Mouse (Mus musculus) CH12F3 (cell line): ENCODE results near the gene Tom1l2.

ENCODE experiments used
- in situ Hi-C: fragments of 300-500 bp; cut with MboI; formaldehyde crosslinking; loops from 2 replicates; pipeline ENCODE4 v1.14.3; 2020; ENCODE audit warnings: low sequenced_read_pairs

Gene Tom1l2

GRCm38 (mm10) chr11:60233235-60233634 is 119.5 kb downstream of the Tom1l2 start:
- in situ Hi-C loops = no loop called here

- in situ Hi-C loops = no loop called here
Measured at GRCm38 (mm10) chr11:60232441-60233058, 120.2 kb downstream of the Tom1l2 start.

- in situ Hi-C loops = no loop called here
Measured at GRCm38 (mm10) chr11:60231951-60232350, 120.8 kb downstream of the Tom1l2 start.

- in situ Hi-C loops = no loop called here
Measured at GRCm38 (mm10) chr11:60231326-60231725, 121.4 kb downstream of the Tom1l2 start.

GRCm38 (mm10) chr11:60230512-60230911 is 122.2 kb downstream of the Tom1l2 start:
- in situ Hi-C loops = no loop called here

GRCm38 (mm10) chr11:60229821-60230220 is 122.9 kb downstream of the Tom1l2 start:
- in situ Hi-C loops = no loop called here

GRCm38 (mm10) chr11:60228525-60228924 is 124.2 kb downstream of the Tom1l2 start:
- in situ Hi-C loops = no loop called here

GRCm38 (mm10) chr11:60225874-60226273 is 126.8 kb downstream of the Tom1l2 start:
- in situ Hi-C loops = no loop called here

GRCm38 (mm10) chr11:60224676-60225075 is 128.0 kb downstream of the Tom1l2 start:
- in situ Hi-C loops = no loop called here

GRCm38 (mm10) chr11:60222469-60223236 is 130.1 kb downstream of the Tom1l2 start, which contains the start of gene Srebf1:
Gene Srebf1, minus strand, starts transcription at chr11:60222581.
- in situ Hi-C loops = no loop called here

GRCm38 (mm10) chr11:60222085-60222468 is 130.6 kb downstream of the Tom1l2 start:
- in situ Hi-C loops = no loop called here

- in situ Hi-C loops = no loop called here
Measured at GRCm38 (mm10) chr11:60221425-60221824, 131.3 kb downstream of the Tom1l2 start.

GRCm38 (mm10) chr11:60220291-60220804 is 132.4 kb downstream of the Tom1l2 start:
- in situ Hi-C loops = no loop called here

- in situ Hi-C loops = no loop called here
Measured at GRCm38 (mm10) chr11:60219609-60220008, 133.1 kb downstream of the Tom1l2 start.

- in situ Hi-C loops = no loop called here
Measured at GRCm38 (mm10) chr11:60217467-60217866, 135.2 kb downstream of the Tom1l2 start.

- in situ Hi-C loops = no loop called here
Measured at GRCm38 (mm10) chr11:60216671-60217070, 136.0 kb downstream of the Tom1l2 start.

- in situ Hi-C loops = no loop called here
Measured at GRCm38 (mm10) chr11:60213266-60213665, 139.4 kb downstream of the Tom1l2 start.

GRCm38 (mm10) chr11:60211761-60212160 is 140.9 kb downstream of the Tom1l2 start:
- in situ Hi-C loops = no loop called here

- in situ Hi-C loops = no loop called here
Measured at GRCm38 (mm10) chr11:60211152-60211551, 141.6 kb downstream of the Tom1l2 start.

- in situ Hi-C loops = no loop called here
Measured at GRCm38 (mm10) chr11:60210305-60210724, 142.4 kb downstream of the Tom1l2 start.

- in situ Hi-C loops = no loop called here
Measured at GRCm38 (mm10) chr11:60209933-60210249, 142.8 kb downstream of the Tom1l2 start.

GRCm38 (mm10) chr11:60209217-60209932 is 143.3 kb downstream of the Tom1l2 start:
- in situ Hi-C loops = no loop called here
